Mouse (Mus musculus): Measurements from ENCODE around the gene Sec11a. TPM values are rescaled to one million over a fixed set of nuclear protein-coding genes. Genes with fewer than 3 reads are reported as not detected.
"Not testable (repeated sequence)": the region's sequence is repeated elsewhere in the genome, so short reads cannot be mapped to it uniquely, and the experiment has no call there.

Gene Sec11a
- total and polyA plus RNA-seq, 3 experiments: 7.7 to 472 (median 177) TPM

DNA sequence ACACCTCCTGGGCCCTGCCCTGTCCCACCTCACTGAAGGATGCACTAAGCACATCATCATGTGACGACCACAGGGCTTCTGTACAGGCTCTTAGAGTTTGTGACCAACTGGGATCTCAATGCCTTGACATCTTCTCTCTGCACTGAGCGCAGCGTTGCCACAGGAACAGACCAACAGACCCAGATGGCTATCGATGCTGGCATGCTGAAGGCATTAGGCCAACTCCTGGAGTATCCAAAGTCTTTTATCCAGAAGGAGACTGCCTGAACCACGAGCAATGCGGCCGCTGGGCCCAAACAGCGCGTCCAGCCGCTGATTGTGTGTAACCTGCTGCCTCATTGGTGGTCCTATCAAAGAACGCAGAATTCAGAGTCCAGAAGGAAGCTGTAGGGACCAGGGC, 33.0 kb upstream of the Sec11a start:
- H3K27me3 ChIP-seq (ENCODE audit: insufficient read depth, low read length): no peaks in the 10 kb centered on the region
- peaks cover 40% of the 10 kb centered on the region for H3K4me1 ChIP-seq (ENCODE audit: insufficient read depth, low read depth, low read length)
- no peaks in the 10 kb centered on the region for H3K9me3 ChIP-seq (replicated peaks)
- TF ChIP-seq CTCF (IDR thresholded peaks at IDR 0.05; ENCODE audit: low read depth, low read length) (no peak), GATA1 (IDR thresholded peaks at IDR 0.05; ENCODE audit: borderline replicate concordance, low read length) (no peak), TAL1 (conservative IDR thresholded peaks at IDR 0.05; ENCODE audit: low read depth, low read length) (no peak), POLR2AphosphoS5 (IDR thresholded peaks at IDR 0.05; ENCODE audit: insufficient replicate concordance, low read depth, low read length) (no peak), GATA2 (IDR thresholded peaks at IDR 0.05; ENCODE audit: borderline replicate concordance, low read depth, low read length) (no peak)
- H3K36me3 ChIP-seq (replicated peaks): no peaks in the 10 kb centered on the region
- ATAC-seq (ENCODE audit: extremely low read depth, insufficient number of reproducible peaks, low FRiP score, poor library complexity, severe bottlenecking) (no peak), DNase-seq (ENCODE audit: low spot score) (no peak)
- no peak overlapping the region for H3K4me3 ChIP-seq (ENCODE audit: low read depth, low read length)

DNA sequence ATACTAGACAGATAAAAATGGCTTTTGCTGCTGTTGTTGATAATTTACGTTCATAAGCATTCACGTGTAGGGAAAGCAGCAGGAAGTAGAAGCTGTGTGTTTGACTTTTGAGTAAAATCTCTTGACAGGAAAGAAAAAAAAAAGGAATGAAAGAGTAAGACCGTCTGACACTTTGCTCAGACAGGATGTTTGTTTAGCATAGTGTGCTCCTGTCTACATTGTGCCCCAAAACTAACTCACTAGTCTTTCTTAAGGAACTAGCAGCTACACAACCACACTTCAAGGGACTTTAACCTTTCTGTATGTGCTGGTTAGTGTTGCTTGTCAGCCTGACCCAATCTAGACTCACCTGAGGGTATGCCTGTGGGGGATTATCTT, 26.0 kb upstream of the Sec11a start:
- H3K27me3 ChIP-seq (ENCODE audit: insufficient read depth, low read length); ATAC-seq (ENCODE audit: extremely low read depth, insufficient number of reproducible peaks, low FRiP score, poor library complexity, severe bottlenecking); H3K4me1 ChIP-seq (ENCODE audit: insufficient read depth, low read depth, low read length); H3K9me3 ChIP-seq (replicated peaks); DNase-seq (ENCODE audit: low spot score); H3K4me3 ChIP-seq (ENCODE audit: low read depth, low read length); H3K36me3 ChIP-seq (replicated peaks): not testable (repeated sequence)

DNA sequence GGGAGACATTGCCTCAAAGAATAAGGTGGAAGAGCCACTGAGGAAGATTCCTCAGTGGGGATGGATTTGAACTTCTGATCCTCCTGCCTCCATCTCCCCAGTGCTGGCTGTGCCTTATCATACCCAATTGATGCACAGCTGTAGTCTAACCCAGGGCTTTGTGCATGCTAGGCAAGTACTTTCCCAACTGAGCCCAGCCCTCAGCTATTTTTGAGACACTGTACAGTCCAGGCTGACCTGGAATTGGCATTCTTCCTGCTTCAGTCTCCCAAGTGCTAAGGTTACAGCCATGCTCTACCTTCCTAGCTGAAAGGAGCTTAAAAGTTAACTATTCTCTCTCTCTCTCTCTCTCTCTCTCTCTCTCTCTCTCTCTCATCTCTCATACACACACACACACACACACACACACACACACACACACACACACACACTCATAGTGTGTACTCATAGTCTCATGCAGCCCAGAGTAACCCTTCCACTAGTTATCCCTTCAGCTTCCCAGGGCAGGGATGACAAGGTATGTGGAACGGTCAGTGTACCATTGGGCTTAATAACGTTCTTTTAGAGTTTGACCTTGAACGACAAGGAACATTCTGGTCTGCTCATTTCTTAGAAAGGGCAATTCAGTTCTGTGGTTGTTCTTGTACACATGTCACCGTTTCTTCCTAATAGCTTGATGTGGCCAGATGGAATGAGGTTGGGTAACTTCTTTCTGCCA, 25.5 kb upstream of the Sec11a start:
- not testable (repeated sequence) for H3K36me3 ChIP-seq (replicated peaks); ATAC-seq (ENCODE audit: extremely low read depth, insufficient number of reproducible peaks, low FRiP score, poor library complexity, severe bottlenecking); H3K4me1 ChIP-seq (ENCODE audit: insufficient read depth, low read depth, low read length); H3K27me3 ChIP-seq (ENCODE audit: insufficient read depth, low read length); DNase-seq (ENCODE audit: low spot score); H3K9me3 ChIP-seq (replicated peaks); H3K4me3 ChIP-seq (ENCODE audit: low read depth, low read length)

DNA sequence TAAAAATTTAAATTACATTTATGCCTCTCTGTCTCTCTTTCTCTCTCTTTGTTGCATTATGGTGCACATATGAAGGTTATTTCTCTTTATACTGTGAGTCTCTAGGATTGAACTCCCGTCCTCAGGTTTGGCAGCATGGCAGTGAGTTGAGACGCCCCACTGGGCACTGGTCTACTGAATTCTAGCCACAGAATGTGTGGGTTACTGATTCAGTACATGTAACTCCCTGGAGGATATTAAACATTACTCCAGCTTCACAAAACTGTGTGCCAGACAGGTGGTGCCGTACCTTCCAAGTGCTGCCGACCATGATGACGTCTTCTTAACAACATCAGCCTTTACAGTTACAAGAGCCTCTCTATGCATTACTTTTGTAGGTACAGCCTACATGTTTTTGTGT, 24.5 kb upstream of the Sec11a start:
- no peak overlapping the region for H3K4me3 ChIP-seq (ENCODE audit: low read depth, low read length)
- H3K36me3 ChIP-seq (replicated peaks): no peaks in the 10 kb centered on the region
- no peak for TF ChIP-seq GATA1 (IDR thresholded peaks at IDR 0.05; ENCODE audit: borderline replicate concordance, low read length)
- no peak for TF ChIP-seq CTCF (IDR thresholded peaks at IDR 0.05; ENCODE audit: low read depth, low read length)
- TF ChIP-seq GATA2 (IDR thresholded peaks at IDR 0.05; ENCODE audit: borderline replicate concordance, low read depth, low read length): no peak
- no peak for TF ChIP-seq POLR2AphosphoS5 (IDR thresholded peaks at IDR 0.05; ENCODE audit: insufficient replicate concordance, low read depth, low read length)
- no peak for TF ChIP-seq TAL1 (conservative IDR thresholded peaks at IDR 0.05; ENCODE audit: low read depth, low read length)
- DNase-seq (ENCODE audit: low spot score) (no peak), ATAC-seq (ENCODE audit: extremely low read depth, insufficient number of reproducible peaks, low FRiP score, poor library complexity, severe bottlenecking) (no peak)
- H3K4me1 ChIP-seq (ENCODE audit: insufficient read depth, low read depth, low read length): no peaks in the 10 kb centered on the region; the same call in 1 of the 2 replicates
- no peaks in the 10 kb centered on the region for H3K27me3 ChIP-seq (ENCODE audit: insufficient read depth, low read length)
- H3K9me3 ChIP-seq (replicated peaks): peaks cover 5% of the 10 kb centered on the region

DNA sequence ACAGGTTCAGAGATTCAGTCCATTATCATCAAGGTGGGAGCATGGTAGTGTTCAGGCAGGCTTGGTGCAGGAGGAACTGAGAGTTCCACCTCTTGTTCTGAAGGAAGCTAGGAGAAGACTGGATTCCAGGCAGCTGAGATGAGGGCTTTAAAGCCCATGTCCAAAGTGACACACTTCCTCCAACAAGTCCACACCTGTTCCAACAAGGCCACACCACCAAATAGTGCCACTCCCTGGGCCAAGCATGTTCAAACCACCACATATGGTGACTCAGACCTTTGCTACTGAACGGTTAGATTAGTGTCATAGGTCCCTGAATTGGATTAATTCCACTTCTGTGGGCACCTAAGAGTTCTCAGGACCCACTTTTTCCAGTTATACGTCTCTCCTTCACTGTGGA, 23.8 kb upstream of the Sec11a start:
- H3K36me3 ChIP-seq (replicated peaks): no peaks in the 10 kb centered on the region
- no peak for ATAC-seq (ENCODE audit: extremely low read depth, insufficient number of reproducible peaks, low FRiP score, poor library complexity, severe bottlenecking)
- H3K4me3 ChIP-seq (ENCODE audit: low read depth, low read length): no peak overlapping the region
- no peaks in the 10 kb centered on the region; the same call in 1 of the 2 replicates for H3K4me1 ChIP-seq (ENCODE audit: insufficient read depth, low read depth, low read length)
- H3K9me3 ChIP-seq (replicated peaks): peaks cover 5% of the 10 kb centered on the region
- no peaks in the 10 kb centered on the region for H3K27me3 ChIP-seq (ENCODE audit: insufficient read depth, low read length)
- DNase-seq (ENCODE audit: low spot score): no peak
- no peak for TF ChIP-seq POLR2AphosphoS5 (IDR thresholded peaks at IDR 0.05; ENCODE audit: insufficient replicate concordance, low read depth, low read length)
- no peak for TF ChIP-seq GATA2 (IDR thresholded peaks at IDR 0.05; ENCODE audit: borderline replicate concordance, low read depth, low read length)
- no peak for TF ChIP-seq CTCF (IDR thresholded peaks at IDR 0.05; ENCODE audit: low read depth, low read length)
- no peak for TF ChIP-seq TAL1 (conservative IDR thresholded peaks at IDR 0.05; ENCODE audit: low read depth, low read length)
- TF ChIP-seq GATA1 (IDR thresholded peaks at IDR 0.05; ENCODE audit: borderline replicate concordance, low read length): no peak

GRCm38 (mm10) chr7:80970913-80971312, 23.3 kb upstream of the Sec11a start:
- Histone ChIP-seq H3K27me3 (ENCODE audit: insufficient read depth, low read length) (no peaks in the 10 kb centered on the region), H3K4me1 (ENCODE audit: insufficient read depth, low read depth, low read length) (no peaks in the 10 kb centered on the region; the same call in 1 of the 2 replicates), H3K4me3 (ENCODE audit: low read depth, low read length) (no peak overlapping the region), H3K9me3 (replicated peaks) (peaks cover 5% of the 10 kb centered on the region), H3K36me3 (replicated peaks) (no peaks in the 10 kb centered on the region)
- TF ChIP-seq CTCF (IDR thresholded peaks at IDR 0.05; ENCODE audit: low read depth, low read length): no peak
- no peak for TF ChIP-seq POLR2AphosphoS5 (IDR thresholded peaks at IDR 0.05; ENCODE audit: insufficient replicate concordance, low read depth, low read length)
- ATAC-seq (ENCODE audit: extremely low read depth, insufficient number of reproducible peaks, low FRiP score, poor library complexity, severe bottlenecking) (no peak), DNase-seq (ENCODE audit: low spot score) (no peak)

GRCm38 (mm10) chr7:80962799-80963198, 15.2 kb upstream of the Sec11a start:
- ATAC-seq (ENCODE audit: extremely low read depth, insufficient number of reproducible peaks, low FRiP score, poor library complexity, severe bottlenecking): no peak

More at GRCm38 (mm10) chr7:80962799-80963198, 15.2 kb upstream of the Sec11a start:
- Histone ChIP-seq H3K4me1 (ENCODE audit: insufficient read depth, low read depth, low read length) (0 out of 2 replicates have a peak, but pooled peaks cover 2% of the 10 kb centered on the region), H3K27me3 (ENCODE audit: insufficient read depth, low read length) (peaks cover 3% of the 10 kb centered on the region; the same call in 1 of the 2 replicates), H3K9me3 (replicated peaks) (no peaks in the 10 kb centered on the region), H3K36me3 (replicated peaks) (no peaks in the 10 kb centered on the region), H3K4me3 (ENCODE audit: low read depth, low read length) (no peak overlapping the region)
- TF ChIP-seq GATA2 (IDR thresholded peaks at IDR 0.05; ENCODE audit: borderline replicate concordance, low read depth, low read length): no peak
- no peak for TF ChIP-seq GATA1 (IDR thresholded peaks at IDR 0.05; ENCODE audit: borderline replicate concordance, low read length)
- no peak for TF ChIP-seq CTCF (IDR thresholded peaks at IDR 0.05; ENCODE audit: low read depth, low read length)
- no peak for TF ChIP-seq TAL1 (conservative IDR thresholded peaks at IDR 0.05; ENCODE audit: low read depth, low read length)
- TF ChIP-seq POLR2AphosphoS5 (IDR thresholded peaks at IDR 0.05; ENCODE audit: insufficient replicate concordance, low read depth, low read length): no peak
- DNase-seq (ENCODE audit: low spot score): no peak

Measured in G1E (cell line).